In the genomic region with DNA sequence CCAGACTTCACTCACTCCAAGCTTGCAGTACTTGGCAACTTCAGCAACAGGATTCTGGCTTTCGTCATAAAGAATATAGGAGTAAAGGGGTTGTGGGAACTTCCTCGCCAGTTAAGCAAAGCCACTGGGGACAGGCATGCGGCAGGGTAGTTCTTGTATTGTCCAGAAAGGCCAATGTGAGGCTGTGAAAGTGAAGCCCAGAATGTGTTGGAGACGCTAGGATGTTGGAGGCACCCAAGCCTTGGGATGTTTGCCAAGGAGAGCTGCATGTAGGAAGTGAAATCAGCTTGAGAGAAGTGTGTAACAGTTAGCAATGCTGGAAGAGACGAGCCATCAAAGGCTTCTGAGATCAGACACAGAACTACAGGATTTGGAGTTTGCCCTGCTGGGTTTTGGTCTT, we compare ENCODE assay signal across 12 mouse cellular contexts. TPM values are rescaled to one million over a fixed set of nuclear protein-coding genes. Genes with fewer than 3 reads are reported as not detected.
A peak's percentile ranks its signal among the peaks of the same experiment; 100 is the strongest.
DNase-seq lines count a peak whose midpoint lies in the region.
"Had no signal": no experiment of that assay in that cellular context is flagged by ENCODE, and none has a peak within 500 bp of the region (broad histone marks: within the 10 kb centered on the region; RNA-seq: fewer than 3 reads in every experiment).

No protein-coding gene starts in this region.

- intact Hi-C loops in heart, postnatal 14 days (cut with DNase I), result no loop called here

- DNase-seq in heart, adult 18-20 months, result peak; percentile 8 to 25
- no peak for DNase-seq in heart, postnatal 14 days
- peak; percentile 37 for DNase-seq in layer of hippocampus, adult 9-10 months (ENCODE audit: low spot score)
- DNase-seq in layer of hippocampus, postnatal 14 days (ENCODE audit: low spot score in 2 of 2), result no peak
- peak; percentile 46 to 75 for DNase-seq in frontal cortex, adult 2 months (ENCODE audit: extremely low spot score in 1 of 2, low spot score in 1 of 2)
- peak; percentile 49 to 68 for DNase-seq in right cerebral cortex, adult 2 months (ENCODE audit: low spot score in 2 of 2)
- no peak for DNase-seq in retina, embryonic 14.5 days (ENCODE audit: low spot score)
- DNase-seq: cerebellum, adult 2 months; layer of hippocampus, postnatal 36 days; lung, postnatal 4 days had no signal

RNA-seq across cellular contexts. Expression of gene Zkscan2, which starts 12.5 kb away (rescaled TPM):
- total RNA-seq in heart, adult 18-20 months (2021), result 1 to 10 TPM; 1.1 to 1.4 TPM
- total RNA-seq in heart, postnatal 14 days (2021), result under 1 TPM; 0.32 to 0.36 TPM
- total RNA-seq in layer of hippocampus, postnatal 14 days (2021), result 10 to 100 TPM; 16.0 to 22.8 TPM
- polyA plus RNA-seq in frontal cortex, adult 2 months (2012; rRNA removed), result 20.6 and 26.1 TPM in 2 replicates
- total RNA-seq: MEL had no signal

RNA-seq across cellular contexts. Expression of gene Aqp8, which starts 25.6 kb away (rescaled TPM):
- total RNA-seq in heart, adult 18-20 months (2021), result 10 to 100 TPM in 1 of 2 experiments, 1 to 10 TPM in 1; 7.8 to 11.5 TPM
- total RNA-seq in heart, postnatal 14 days (2021), result 1 to 10 TPM in 1 of 2 experiments, under 1 TPM in 1; 0.98 to 2.0 TPM
- not detected for total RNA-seq in layer of hippocampus, postnatal 14 days (2021)
- polyA plus RNA-seq in frontal cortex, adult 2 months (2012; rRNA removed), result 0.32 TPM in 1 of 2 replicates, not detected in the other
- total RNA-seq: layer of hippocampus, postnatal 36 days had no signal
- polyA plus RNA-seq: midbrain, embryonic 13.5 days had no signal

Comparison
In these comparisons a context has a peak if more than half of its experiments do, and no peak if none do; other contexts are left out.
1. DNase-seq: peak in heart, adult 18-20 months (2 of 2), layer of hippocampus, adult 9-10 months (single experiment), frontal cortex, adult 2 months (2 of 2) and right cerebral cortex, adult 2 months (2 of 2); none in heart, postnatal 14 days (0 of 2), layer of hippocampus, postnatal 14 days (0 of 2) and retina, embryonic 14.5 days (single experiment).
2. RNA of gene Zkscan2, which starts 12.5 kb away (total RNA-seq): 16.0 to 22.8 TPM in layer of hippocampus, postnatal 14 days; 1.1 to 1.4 TPM in heart, adult 18-20 months and 0.32 to 0.36 TPM in heart, postnatal 14 days; every median in the first group is over 4 times any median in the second.